Mouse (Mus musculus): Measurements from ENCODE around the gene 1700011L22Rik. TPM values are rescaled to one million over a fixed set of nuclear protein-coding genes. Genes with fewer than 3 reads are reported as not detected.

1700011L22Rik gene
- not detected for total RNA-seq (2021)
- long read RNA-seq, experiment 1 = 0 reads
- long read RNA-seq, experiment 2 = 0 reads

DNA sequence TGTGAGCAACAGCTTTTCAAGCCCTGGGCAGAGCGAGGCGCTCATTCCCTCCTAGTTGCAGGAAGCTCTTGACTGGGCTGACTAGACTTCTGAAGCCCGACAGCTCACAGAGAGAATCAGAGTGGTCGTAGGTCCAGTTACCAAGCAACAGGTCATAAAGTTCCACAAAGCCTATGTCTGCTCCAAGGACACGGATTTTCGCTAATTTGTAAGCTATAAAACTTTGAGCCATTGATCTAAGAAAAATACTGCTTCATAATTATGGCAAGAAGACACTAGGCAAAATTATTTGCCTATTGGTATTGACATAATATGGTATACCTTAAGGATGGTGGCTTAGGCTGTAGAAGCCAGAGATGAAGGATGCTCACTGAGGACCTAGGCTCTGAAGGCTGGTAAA lies at the start of gene 1700011L22Rik:
Gene 1700011L22Rik (minus strand): TSS at position 101 of the 400 bp plus-strand sequence.
- DNase-seq (ENCODE audit: low spot score in 2 of 2) = no peak
- Histone ChIP-seq H3K27ac (no peak within 1 kb of the TSS), H3K4me3 (no peak within 1 kb of the TSS)
- no peak for TF ChIP-seq CTCF (conservative IDR thresholded peaks at IDR 0.05)

DNA sequence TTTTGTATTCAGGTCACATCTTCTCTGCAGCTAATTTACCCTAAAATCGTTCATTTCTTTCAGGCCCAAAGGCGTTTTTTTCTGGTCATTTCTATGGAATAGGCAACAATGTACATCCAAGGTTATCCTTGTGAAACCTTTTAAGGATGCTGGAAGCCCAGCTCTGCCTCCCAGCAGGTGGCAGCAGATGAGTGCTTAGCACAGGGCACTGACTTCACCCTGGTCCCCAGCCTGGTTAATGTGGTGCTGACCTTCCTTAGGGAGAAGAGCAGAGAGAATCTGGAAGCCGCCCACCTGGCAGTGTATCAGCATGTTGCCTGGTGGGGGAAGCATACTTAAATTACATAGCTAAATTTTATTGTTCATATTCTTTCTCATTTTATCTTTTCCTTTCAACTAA lies 49.4 kb upstream of the 1700011L22Rik start:
- TF ChIP-seq CTCF (conservative IDR thresholded peaks at IDR 0.05) = peak; percentile 97
- Histone ChIP-seq H3K4me3 (no peak overlapping the region), H3K27ac (no peak overlapping the region)
- DNase-seq (ENCODE audit: low spot score in 2 of 2) = peak; percentile 29 to 71

DNA sequence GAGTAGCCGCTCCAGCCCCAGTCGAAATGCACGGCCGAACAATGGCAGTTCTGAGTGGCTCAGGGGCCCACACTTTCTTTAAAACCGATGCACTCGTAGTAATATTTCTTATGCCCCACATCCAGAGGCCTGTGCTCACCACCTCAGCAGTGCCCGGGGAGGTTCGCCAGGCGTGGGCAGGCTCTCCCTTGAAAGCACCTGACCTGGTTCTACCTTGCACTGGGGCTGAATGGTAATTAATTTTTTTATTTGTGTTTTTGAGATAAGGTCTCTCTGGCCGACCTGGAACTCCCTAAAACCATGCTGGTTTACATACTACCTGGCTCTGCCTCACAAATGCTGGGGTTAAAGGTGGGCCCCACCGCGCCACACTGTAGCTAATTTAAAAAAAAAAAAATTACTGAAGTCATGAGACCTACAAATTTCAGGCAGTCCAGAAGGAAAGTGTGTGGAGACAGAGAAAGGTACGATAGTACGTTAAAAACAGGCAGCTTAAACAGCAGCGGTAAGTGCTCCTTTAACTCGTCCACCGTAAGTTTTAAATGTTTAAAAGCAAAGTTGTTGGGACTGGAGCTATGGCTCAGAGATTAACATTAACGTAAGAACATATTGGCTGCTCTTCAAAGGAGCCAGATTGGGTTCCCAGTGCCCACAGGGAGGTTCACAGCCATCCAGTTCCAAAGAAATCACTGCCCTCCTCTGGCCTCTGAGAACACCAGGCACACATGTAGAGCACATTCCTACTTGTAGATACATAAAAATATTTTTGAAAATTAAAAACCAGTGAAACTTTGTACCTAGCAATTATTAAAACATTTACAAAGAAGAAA lies 47.1 kb upstream of the 1700011L22Rik start:
- TF ChIP-seq CTCF (conservative IDR thresholded peaks at IDR 0.05) = no peak
- no peak for DNase-seq (ENCODE audit: low spot score in 2 of 2)
- Histone ChIP-seq H3K4me3 (peak overlapping the region; percentile 67), H3K27ac (peak overlapping the region; percentile 98)

DNA sequence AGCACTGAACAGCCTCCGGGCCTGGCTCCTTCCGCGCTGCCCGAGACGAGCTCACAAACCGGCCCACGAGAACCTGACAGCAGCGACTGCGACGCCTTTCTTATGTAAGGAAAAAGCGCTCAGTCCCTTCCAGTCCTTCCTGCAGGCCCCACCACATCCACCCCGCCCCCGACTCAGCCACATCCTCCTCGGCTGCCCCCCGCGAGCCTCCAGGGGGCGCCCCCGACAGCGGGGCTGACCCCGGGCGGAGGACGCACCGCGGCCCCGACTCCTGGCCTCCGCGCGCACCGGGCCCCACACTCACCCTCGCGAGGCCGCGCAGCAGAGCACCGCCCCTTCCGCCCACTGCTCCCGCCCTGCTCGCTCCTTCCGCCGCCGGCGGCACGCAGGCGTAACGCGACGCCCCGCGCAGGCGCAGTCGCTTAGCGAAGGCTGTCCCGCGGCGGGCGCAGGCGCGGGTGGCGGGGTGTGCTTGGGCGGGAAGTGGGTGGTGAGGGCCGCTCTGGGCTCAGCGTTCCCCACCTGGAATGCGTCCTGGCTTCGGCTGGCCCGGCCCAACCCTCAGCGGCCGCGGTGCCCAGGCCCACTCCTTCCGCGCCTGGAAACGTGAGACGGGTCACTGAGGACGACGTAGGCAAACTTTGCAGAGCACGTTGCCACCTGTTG lies 46.4 kb upstream of the 1700011L22Rik start, which contains the start of gene Mmaa:
Gene Mmaa (minus strand): TSS at position 328 of the 666 bp plus-strand sequence.
- Histone ChIP-seq H3K4me3 (peak within 1 kb of the TSS; percentile 67), H3K27ac (peak within 1 kb of the TSS; percentile 98)
- TF ChIP-seq CTCF (conservative IDR thresholded peaks at IDR 0.05) = peak; percentile 76
- peak; percentile 94 to 97 for DNase-seq (ENCODE audit: low spot score in 2 of 2)

DNA sequence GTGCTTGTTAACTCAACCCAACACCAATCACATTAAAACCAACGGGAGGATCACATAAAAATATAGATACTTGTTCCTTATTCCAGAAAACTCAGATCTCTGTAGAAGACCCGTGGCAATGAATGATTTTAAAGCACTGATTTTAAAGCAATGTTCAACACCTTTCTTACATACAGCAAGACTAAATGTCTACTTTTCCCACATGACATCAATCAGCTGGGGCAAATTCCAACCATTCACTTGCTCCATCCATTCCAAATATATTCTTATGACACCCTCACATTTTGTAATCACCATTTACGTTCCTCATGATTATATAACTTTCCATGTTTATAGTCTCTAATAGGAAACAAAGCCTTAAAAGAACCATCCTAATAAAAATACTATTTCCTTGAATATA lies 45.5 kb upstream of the 1700011L22Rik start:
- no peak for DNase-seq (ENCODE audit: low spot score in 2 of 2)
- H3K4me3 ChIP-seq = peak overlapping the region; percentile 67
- H3K27ac ChIP-seq = peak overlapping the region; percentile 98
- TF ChIP-seq CTCF (conservative IDR thresholded peaks at IDR 0.05) = no peak

DNA sequence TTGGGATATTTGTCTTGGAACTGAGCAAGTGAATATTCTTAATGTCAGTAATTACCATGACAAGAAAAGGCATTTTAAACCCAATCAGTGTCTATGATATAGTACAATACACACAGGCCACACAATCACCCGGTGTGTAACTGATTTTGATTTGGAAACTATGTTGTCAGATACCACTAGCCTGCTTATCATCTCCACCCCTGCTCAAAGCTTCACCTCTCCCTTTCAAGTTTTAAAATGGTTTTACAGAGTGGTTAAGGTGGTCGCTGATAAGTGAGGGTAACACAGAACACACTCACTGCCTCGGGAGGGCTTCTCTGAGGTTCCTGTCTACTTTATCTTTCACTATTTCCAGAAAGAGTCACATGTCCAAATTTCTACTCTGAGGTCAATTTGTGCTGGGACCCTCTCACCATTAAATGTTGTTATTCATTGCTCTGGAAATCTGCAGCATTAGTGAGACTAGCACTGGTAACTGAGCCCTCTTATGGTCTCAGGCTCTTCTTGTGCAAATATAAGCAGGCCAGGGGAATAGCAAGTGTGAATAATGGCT lies 44.4 kb upstream of the 1700011L22Rik start:
- no peak overlapping the region for H3K27ac ChIP-seq
- DNase-seq (ENCODE audit: low spot score in 2 of 2) = no peak
- no peak overlapping the region for H3K4me3 ChIP-seq
- TF ChIP-seq CTCF (conservative IDR thresholded peaks at IDR 0.05) = no peak

DNA sequence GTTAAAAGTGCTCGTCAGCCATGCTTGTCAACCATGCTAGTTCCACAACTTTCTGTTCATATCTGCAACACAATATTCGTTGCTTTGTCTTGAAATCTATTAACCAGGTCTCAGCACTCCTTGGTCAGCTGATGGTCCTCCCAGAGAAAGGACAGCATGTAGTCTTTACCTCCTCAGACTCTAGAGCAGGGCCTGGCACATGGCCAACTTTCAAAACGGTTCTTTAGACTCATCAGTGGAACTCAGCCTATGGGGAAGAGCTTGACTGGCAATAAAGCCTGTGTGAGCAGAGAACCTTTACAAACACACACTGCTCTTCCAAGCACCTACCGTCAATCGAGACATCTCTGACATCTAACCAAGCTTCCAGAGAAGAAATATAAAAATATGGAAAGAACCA lies 41.2 kb upstream of the 1700011L22Rik start:
- no peak for DNase-seq (ENCODE audit: low spot score in 2 of 2)
- TF ChIP-seq CTCF (conservative IDR thresholded peaks at IDR 0.05) = no peak
- H3K4me3 ChIP-seq = no peak overlapping the region
- no peak overlapping the region for H3K27ac ChIP-seq

DNA sequence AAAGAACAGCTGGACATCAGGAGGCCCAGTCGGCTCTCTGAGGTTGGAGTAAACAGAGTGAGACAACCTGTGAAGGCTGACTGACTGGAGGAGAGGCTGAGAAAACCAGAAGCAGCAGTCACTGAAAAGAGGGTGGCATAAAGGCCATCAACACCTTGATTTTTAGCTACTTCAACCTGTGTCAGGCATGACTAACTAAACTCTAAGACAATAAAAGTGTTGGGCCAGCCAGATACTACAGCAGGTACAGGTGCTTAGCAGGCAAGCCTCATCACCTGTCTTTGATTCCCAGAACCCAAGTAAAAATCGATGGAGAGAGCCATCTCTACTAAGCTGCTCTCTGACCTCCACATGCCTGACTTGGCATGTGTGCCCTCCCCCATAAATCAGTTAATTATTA lies 40.3 kb upstream of the 1700011L22Rik start:
- Histone ChIP-seq H3K4me3 (no peak overlapping the region), H3K27ac (no peak overlapping the region)
- no peak for DNase-seq (ENCODE audit: low spot score in 2 of 2)
- no peak for TF ChIP-seq CTCF (conservative IDR thresholded peaks at IDR 0.05)

DNA sequence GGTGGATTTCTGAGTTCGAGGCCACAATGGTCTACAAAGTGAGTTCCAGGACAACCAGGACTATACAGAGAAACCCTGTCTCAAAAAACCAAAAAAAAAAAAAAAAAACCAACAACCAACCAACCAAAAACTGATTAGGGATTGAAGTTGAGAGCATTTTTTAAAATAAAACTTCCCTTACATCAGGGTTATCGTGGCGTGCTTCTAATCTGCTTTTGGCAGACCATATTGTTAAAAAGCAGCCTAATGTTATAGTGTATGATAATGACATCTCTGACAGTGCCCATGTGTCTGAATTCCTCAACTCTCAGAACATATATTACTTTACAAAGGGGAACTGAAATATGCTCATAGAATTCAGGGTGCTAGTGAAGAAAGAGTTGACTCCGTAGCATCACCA lies 39.9 kb upstream of the 1700011L22Rik start:
- no peak for TF ChIP-seq CTCF (conservative IDR thresholded peaks at IDR 0.05)
- Histone ChIP-seq H3K27ac (no peak overlapping the region), H3K4me3 (no peak overlapping the region)
- no peak for DNase-seq (ENCODE audit: low spot score in 2 of 2)

DNA sequence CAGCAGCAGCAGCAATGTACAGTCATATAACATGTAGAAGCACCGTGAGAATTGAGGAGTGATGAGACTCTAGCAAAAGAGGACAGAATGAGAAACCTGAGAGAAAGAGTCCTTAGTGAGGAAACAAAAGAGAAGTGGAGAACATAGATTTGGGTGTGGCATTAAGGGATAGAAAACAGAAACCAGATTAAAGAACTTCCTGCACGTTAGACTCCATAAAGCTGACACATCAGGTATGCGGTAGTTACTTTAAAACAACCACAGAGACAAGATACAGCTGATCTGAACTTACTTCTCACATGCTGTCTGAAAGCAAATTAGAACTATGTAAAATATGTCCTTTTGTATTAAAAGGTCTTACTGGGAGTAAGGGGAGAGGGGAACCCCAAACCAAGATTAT lies 38.1 kb upstream of the 1700011L22Rik start:
- DNase-seq (ENCODE audit: low spot score in 2 of 2) = no peak
- H3K4me3 ChIP-seq = no peak overlapping the region
- no peak overlapping the region for H3K27ac ChIP-seq
- TF ChIP-seq CTCF (conservative IDR thresholded peaks at IDR 0.05) = no peak

DNA sequence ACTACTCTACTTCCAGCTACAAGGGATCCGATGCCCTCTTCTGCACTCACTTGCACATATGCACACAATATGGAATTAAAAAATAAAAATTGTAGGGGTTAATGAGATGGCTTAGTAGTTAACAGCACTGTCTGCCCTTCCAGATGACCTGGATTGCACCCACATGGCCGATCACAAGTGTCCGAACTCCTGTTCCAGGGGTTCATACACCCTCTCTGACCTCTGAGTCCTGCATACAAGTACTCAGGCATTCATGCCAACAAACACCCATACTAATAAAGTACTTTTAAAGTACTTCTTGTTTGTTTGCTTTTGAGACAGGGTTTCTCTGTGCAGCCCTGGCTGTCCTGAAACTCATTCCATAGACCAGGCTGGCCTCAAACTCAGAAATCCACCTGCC lies 36.3 kb upstream of the 1700011L22Rik start:
- no peak for DNase-seq (ENCODE audit: low spot score in 2 of 2)
- H3K4me3 ChIP-seq = no peak overlapping the region
- TF ChIP-seq CTCF (conservative IDR thresholded peaks at IDR 0.05) = no peak
- H3K27ac ChIP-seq = no peak overlapping the region

DNA sequence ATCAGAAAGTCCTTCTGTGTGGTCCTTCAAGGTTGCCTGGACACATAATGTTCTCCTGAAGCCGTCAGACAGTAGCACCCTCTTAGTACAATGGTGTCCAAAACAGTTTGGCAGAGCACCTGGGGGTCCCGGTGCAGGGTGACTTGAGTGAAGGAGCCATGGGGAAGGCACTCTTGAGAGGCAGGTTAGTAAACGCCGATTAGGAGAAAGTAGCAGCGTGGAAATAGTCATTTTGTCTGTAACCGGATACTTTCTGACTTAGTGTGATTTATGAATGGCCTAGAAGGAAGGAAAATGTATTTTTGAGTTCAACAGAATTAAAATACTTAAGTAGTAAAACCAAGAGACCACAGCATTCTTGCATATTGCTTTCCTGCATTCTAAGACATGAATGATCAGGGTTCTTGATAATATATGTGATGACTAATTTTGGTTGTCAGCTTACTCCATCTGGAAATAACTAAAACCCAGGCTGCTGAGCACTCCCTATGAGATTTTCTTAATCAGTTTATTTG lies 33.1 kb upstream of the 1700011L22Rik start:
- Histone ChIP-seq H3K4me3 (no peak overlapping the region), H3K27ac (no peak overlapping the region)
- TF ChIP-seq CTCF (conservative IDR thresholded peaks at IDR 0.05) = no peak
- no peak for DNase-seq (ENCODE audit: low spot score in 2 of 2)

DNA sequence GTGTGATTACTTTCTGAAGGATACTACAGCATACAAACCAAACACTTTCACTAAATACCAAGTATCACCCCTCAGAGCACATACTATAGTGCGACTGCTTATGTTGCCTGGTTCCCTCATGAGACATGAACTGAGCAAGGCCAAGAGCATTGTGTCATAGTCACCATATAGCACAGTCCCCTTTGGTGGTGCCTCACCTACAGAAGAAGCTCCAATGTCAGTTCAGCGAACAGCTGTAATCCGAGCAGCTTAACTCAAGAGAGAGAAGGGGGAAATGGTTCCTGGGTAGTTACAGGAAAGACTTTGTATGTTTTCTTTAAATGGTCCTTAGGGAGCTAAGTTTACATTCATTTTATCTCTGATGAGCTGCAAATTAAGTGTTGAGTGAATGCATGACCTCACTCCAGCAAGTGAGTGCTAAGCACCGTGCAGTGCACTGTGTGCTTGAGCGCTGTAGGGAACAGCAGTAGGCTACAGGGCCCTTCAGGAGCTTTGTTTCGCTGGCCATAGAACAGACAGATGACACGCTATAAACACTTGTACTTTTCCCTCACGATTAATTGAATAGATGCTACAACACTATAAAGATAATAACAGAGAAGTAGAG lies 29.0 kb upstream of the 1700011L22Rik start:
- no peak for TF ChIP-seq CTCF (conservative IDR thresholded peaks at IDR 0.05)
- no peak overlapping the region for H3K27ac ChIP-seq
- no peak overlapping the region for H3K4me3 ChIP-seq
- no peak for DNase-seq (ENCODE audit: low spot score in 2 of 2)

All from layer of hippocampus, adult 2 months (tissue).